Mouse (Mus musculus) adrenal gland (tissue): ENCODE results near the gene Sema6c.
"Not testable (repeated sequence)": the region's sequence is repeated elsewhere in the genome, so short reads cannot be mapped to it uniquely, and the experiment has no call there.

ENCODE experiments used
- intact Hi-C: fragments of 180-260 bp; cut with DNase I; formaldehyde crosslinking; loops from one replicate; pipeline ENCODE4 v1.15.1; 2025
- long read RNA-seq, 2 experiments: library from polyadenylated mRNA; unstranded; transcript quantifications; one replicate each; pipeline ENCODE4 v2.0.0; 2020; ENCODE audit warnings: borderline replicate concordance in 1 of 2; ENCODE audit not compliant: insufficient replicate concordance in 1 of 2

Gene Sema6c
- long read RNA-seq, experiment 1 = 0 reads
- long read RNA-seq, experiment 2, partial matches to known transcripts = 0 of 1 reads
- long read RNA-seq, experiment 2, other reads (novel, unspliced or antisense) = 1 of 1 reads

GRCm38 (mm10) chr3:95159987-95160963, at the start of gene Sema6c:
Sema6c (plus strand) TSS chr3:95160457.
- intact Hi-C loops = no loop called here

GRCm38 (mm10) chr3:95110911-95111726, 49.1 kb upstream of the Sema6c start, which contains the start of gene Vps72:
Vps72 (plus strand) TSS chr3:95111022.
- intact Hi-C loops = no loop called here

GRCm38 (mm10) chr3:95112760-95113159, 47.5 kb upstream of the Sema6c start:
- intact Hi-C loops = no loop called here

- intact Hi-C loops = no loop called here
Observed at GRCm38 (mm10) chr3:95117751-95118150, 42.5 kb upstream of the Sema6c start.

- intact Hi-C loops = no loop called here
Observed at GRCm38 (mm10) chr3:95121580-95121979, 38.7 kb upstream of the Sema6c start.

GRCm38 (mm10) chr3:95124246-95124645, 36.0 kb upstream of the Sema6c start, which contains the start of gene Tmod4:
Tmod4 (plus strand) TSS chr3:95124476.
- intact Hi-C loops = no loop called here

- intact Hi-C loops = no loop called here
Observed at GRCm38 (mm10) chr3:95124972-95125371, 35.3 kb upstream of the Sema6c start.

GRCm38 (mm10) chr3:95129226-95129651, 31.0 kb upstream of the Sema6c start:
- intact Hi-C loops = no loop called here

- intact Hi-C loops = no loop called here
Observed at GRCm38 (mm10) chr3:95130081-95130480, 30.2 kb upstream of the Sema6c start.

GRCm38 (mm10) chr3:95132389-95132788, 27.9 kb upstream of the Sema6c start:
- intact Hi-C loops = not testable (repeated sequence)

GRCm38 (mm10) chr3:95133176-95133575, 27.1 kb upstream of the Sema6c start:
- intact Hi-C loops = no loop called here

GRCm38 (mm10) chr3:95133680-95134101, 26.6 kb upstream of the Sema6c start, which contains the start of the genes Scnm1 and Lysmd1:
Scnm1 (minus strand) TSS chr3:95134011.
Lysmd1 (plus strand) TSS chr3:95134088.
- intact Hi-C loops = no loop called here

GRCm38 (mm10) chr3:95134133-95134532, 26.1 kb upstream of the Sema6c start:
- intact Hi-C loops = not testable (repeated sequence)

- intact Hi-C loops = no loop called here
Observed at GRCm38 (mm10) chr3:95135023-95135422, 25.2 kb upstream of the Sema6c start.

GRCm38 (mm10) chr3:95135433-95136052, 24.7 kb upstream of the Sema6c start:
- intact Hi-C loops = no loop called here

- intact Hi-C loops = no loop called here
Observed at GRCm38 (mm10) chr3:95136336-95136735, 23.9 kb upstream of the Sema6c start.

- intact Hi-C loops = loop anchor here (5.0 kb wide), 2 partner anchors 38 to 73 kb away; no protein-coding TSS in a partner anchor
Observed at GRCm38 (mm10) chr3:95139586-95140288, 20.5 kb upstream of the Sema6c start.

GRCm38 (mm10) chr3:95140289-95140595, 20.0 kb upstream of the Sema6c start:
- intact Hi-C loops = loop anchor here (5.0 kb wide), 2 partner anchors 37 to 72 kb away; no protein-coding TSS in a partner anchor

- intact Hi-C loops = loop anchor here (5.0 kb wide), 2 partner anchors 37 to 72 kb away; no protein-coding TSS in a partner anchor
Observed at GRCm38 (mm10) chr3:95140795-95141194, 19.5 kb upstream of the Sema6c start.

GRCm38 (mm10) chr3:95141474-95141873, 18.8 kb upstream of the Sema6c start:
- intact Hi-C loops = loop anchor here (5.0 kb wide), 2 partner anchors 36 to 71 kb away; no protein-coding TSS in a partner anchor
